Mouse (Mus musculus) 3134 (cell line): ENCODE measurements around the gene Fgf12.

ENCODE experiments used
- DNase-seq: peaks from one replicate; pipeline ENCODE4 v3.0.0-alpha.2; 2011; ENCODE audit warnings: low spot score; ENCODE audit not compliant: insufficient read length; ENCODE audit errors: extremely low read depth

Fgf12 gene

GRCm38 (mm10) chr16:28337930-28338329, 414.9 kb downstream of the Fgf12 start:
- DNase-seq = no peak

GRCm38 (mm10) chr16:28336700-28337099, 416.2 kb downstream of the Fgf12 start:
- DNase-seq = no peak

GRCm38 (mm10) chr16:28335025-28335424, 417.8 kb downstream of the Fgf12 start:
- DNase-seq = no peak

- no peak for DNase-seq
Measured at GRCm38 (mm10) chr16:28323576-28323975, 429.3 kb downstream of the Fgf12 start.

- no peak for DNase-seq
Measured at GRCm38 (mm10) chr16:28311618-28312017, 441.2 kb downstream of the Fgf12 start.

- no peak for DNase-seq
Measured at GRCm38 (mm10) chr16:28303889-28304288, 449.0 kb downstream of the Fgf12 start.

- no peak for DNase-seq
Measured at GRCm38 (mm10) chr16:28289689-28290330, 463.1 kb downstream of the Fgf12 start.

GRCm38 (mm10) chr16:28257904-28258303, 495.0 kb downstream of the Fgf12 start:
- no peak for DNase-seq

- no peak for DNase-seq
Measured at GRCm38 (mm10) chr16:28254303-28254702, 498.6 kb downstream of the Fgf12 start.

GRCm38 (mm10) chr16:28251930-28252329, 500.9 kb downstream of the Fgf12 start:
- no peak for DNase-seq

- no peak for DNase-seq
Measured at GRCm38 (mm10) chr16:28242867-28243649, 509.8 kb downstream of the Fgf12 start.

- DNase-seq = no peak
Measured at GRCm38 (mm10) chr16:28239382-28239781, 513.5 kb downstream of the Fgf12 start.

- no peak for DNase-seq
Measured at GRCm38 (mm10) chr16:28238019-28238868, 514.6 kb downstream of the Fgf12 start.

- DNase-seq = no peak
Measured at GRCm38 (mm10) chr16:28215930-28216329, 536.9 kb downstream of the Fgf12 start.

- DNase-seq = no peak
Measured at GRCm38 (mm10) chr16:28212411-28212810, 540.5 kb downstream of the Fgf12 start.

GRCm38 (mm10) chr16:28156443-28156842, 596.4 kb downstream of the Fgf12 start:
- DNase-seq = no peak

GRCm38 (mm10) chr16:28140972-28141371, 611.9 kb downstream of the Fgf12 start:
- no peak for DNase-seq

GRCm38 (mm10) chr16:28127006-28127405, 625.9 kb downstream of the Fgf12 start:
- no peak for DNase-seq
